Mouse (Mus musculus): ENCODE results near the gene Slc25a30.
A peak's percentile ranks its signal among the peaks of the same experiment; 100 is the strongest.
"Not testable (repeated sequence)": the region's sequence is repeated elsewhere in the genome, so short reads cannot be mapped to it uniquely, and the experiment has no call there.

The Slc25a30 gene

GRCm38 (mm10) chr14:75793110-75793509 is 6.3 kb upstream of the Slc25a30 start:
- no peak for DNase-seq (ENCODE audit: low spot score in 2 of 2)

- no peak for DNase-seq (ENCODE audit: low spot score in 2 of 2)
Observed at GRCm38 (mm10) chr14:75791372-75791771, 4.5 kb upstream of the Slc25a30 start.

- peak in 1 of 2 experiments; percentile 17 for DNase-seq (ENCODE audit: low spot score in 2 of 2)
Observed at GRCm38 (mm10) chr14:75790411-75790996, 3.7 kb upstream of the Slc25a30 start.

- DNase-seq (ENCODE audit: low spot score in 2 of 2), result no peak
Observed at GRCm38 (mm10) chr14:75789291-75789690, 2.5 kb upstream of the Slc25a30 start.

DNA sequence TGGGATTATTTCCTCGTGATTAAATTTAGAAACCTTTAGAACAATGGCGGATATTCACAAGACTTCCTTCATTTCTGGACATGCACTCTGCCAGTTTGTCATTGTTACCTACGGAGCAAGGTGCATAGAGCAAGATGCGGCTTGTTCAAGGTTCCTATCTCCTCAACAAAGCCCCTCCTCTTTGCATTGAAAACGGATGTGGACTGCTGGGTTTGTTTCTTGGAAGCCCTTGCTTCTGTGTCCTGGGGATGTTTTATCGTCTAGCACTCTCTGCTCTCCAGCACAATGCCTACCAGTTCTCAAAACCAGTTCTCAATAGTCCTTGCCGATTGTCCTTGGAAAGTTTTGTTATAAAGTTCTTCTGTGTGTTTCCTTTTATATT is 948 bp upstream of the Slc25a30 start:
- no peak for DNase-seq (ENCODE audit: low spot score in 2 of 2)

GRCm38 (mm10) chr14:75786424-75786867 is 391 bp downstream of the Slc25a30 start:
- DNase-seq (ENCODE audit: low spot score in 2 of 2), result no peak

DNA sequence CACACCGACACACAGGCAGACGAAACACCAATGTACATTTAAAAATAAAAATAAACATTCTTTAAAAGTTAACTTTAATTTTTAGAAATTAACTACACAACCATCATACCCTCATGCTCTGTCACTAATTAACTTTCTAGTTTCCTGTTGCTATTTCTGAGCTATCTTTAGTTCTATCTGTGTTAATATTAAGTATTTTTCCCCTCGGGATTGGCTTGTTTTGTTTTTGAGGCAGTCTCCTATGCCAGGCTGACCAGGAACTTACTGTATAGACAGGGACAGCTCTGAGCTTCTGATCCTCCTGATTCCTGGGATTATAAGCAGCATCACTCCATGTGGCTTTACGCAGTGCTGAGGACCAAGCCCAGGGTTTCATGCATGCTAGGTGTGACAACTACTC is 6.9 kb downstream of the Slc25a30 start:
- DNase-seq (ENCODE audit: low spot score in 2 of 2), result no peak

DNA sequence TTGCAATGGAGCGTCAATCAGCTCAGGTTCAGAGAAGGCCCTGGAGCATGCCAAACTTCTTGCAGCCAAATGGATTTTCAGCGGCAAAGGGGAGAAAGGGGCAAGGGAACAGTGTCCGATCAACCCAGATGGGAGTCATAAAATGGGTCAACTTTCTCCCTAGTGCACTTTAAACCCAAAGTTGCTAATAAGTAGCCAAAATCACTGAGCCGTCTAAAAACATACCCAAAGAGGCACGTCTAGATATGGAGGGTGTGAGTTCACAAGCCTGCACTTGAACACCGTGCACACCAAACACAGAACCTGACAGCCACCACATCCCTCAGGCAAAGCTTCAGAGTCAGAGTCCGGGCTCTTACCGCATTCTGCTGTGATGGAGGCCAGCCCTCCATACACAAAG is 10.2 kb downstream of the Slc25a30 start:
- DNase-seq (ENCODE audit: low spot score in 2 of 2), result no peak

DNA sequence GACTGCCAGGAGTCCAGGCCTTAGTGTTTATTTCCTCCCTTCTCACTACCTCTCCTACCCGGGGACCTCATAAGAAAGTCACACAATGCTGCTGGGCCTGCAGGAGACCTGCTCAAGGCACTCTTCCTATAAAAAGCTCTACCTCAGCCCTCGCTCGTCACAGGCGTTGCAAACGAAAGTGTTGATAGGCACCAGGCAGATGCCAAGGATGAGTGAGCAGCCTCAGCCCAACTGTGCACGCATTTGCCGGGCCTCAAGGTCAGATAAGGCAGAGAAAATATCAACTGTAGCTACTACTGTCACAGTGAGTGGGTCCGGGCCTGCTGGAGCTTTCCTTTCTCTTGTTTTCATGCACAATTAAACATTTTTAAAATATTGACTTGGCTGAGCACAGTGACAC is 13.4 kb downstream of the Slc25a30 start:
- no peak for DNase-seq (ENCODE audit: low spot score in 2 of 2)

GRCm38 (mm10) chr14:75772407-75772806 is 14.4 kb downstream of the Slc25a30 start:
- DNase-seq (ENCODE audit: low spot score in 2 of 2), result not testable (repeated sequence)

GRCm38 (mm10) chr14:75771101-75771501 is 15.7 kb downstream of the Slc25a30 start:
- DNase-seq (ENCODE audit: low spot score in 2 of 2), result no peak

- no peak for DNase-seq (ENCODE audit: low spot score in 2 of 2)
Observed at GRCm38 (mm10) chr14:75769334-75769733, 17.5 kb downstream of the Slc25a30 start.

- DNase-seq (ENCODE audit: low spot score in 2 of 2), result no peak
Observed at GRCm38 (mm10) chr14:75768275-75768608, 18.6 kb downstream of the Slc25a30 start.

DNA sequence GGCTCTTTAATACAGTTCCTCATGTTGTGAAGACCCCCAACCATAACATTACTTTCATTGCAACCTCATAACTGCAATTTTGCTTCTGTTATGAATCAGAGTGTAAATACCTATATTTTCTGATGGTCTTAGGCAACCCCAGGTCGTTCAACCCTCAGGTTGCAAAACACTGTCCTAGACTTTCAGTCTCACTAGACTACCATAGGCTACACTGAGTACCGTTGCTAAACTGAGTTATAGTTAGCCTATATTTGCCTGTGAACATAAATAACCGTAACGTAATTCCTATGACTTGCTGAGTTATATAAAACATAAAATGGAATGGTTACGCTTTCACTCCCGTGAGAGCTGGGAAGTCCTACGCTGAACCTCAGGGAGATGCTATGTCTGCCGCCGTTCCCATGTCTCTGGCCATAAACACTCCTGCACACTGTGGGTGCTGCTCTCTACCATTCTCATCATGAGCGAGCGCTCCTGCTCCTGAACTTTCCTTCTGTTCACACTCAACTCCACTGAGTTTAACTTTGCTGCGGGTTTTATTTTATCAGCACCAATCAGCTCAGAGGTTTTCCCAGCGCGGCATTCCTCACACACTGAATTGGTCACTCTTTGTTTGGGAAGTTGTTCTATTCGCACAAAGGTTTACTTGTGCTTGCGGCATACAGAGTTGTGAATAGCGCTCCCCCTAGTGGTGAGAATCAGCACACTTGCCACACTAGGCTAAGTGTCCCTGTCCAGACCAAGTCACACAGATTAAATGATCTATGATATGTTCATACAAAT is 19.2 kb downstream of the Slc25a30 start:
- DNase-seq (ENCODE audit: low spot score in 2 of 2), result peak; percentile 27 to 55

DNA sequence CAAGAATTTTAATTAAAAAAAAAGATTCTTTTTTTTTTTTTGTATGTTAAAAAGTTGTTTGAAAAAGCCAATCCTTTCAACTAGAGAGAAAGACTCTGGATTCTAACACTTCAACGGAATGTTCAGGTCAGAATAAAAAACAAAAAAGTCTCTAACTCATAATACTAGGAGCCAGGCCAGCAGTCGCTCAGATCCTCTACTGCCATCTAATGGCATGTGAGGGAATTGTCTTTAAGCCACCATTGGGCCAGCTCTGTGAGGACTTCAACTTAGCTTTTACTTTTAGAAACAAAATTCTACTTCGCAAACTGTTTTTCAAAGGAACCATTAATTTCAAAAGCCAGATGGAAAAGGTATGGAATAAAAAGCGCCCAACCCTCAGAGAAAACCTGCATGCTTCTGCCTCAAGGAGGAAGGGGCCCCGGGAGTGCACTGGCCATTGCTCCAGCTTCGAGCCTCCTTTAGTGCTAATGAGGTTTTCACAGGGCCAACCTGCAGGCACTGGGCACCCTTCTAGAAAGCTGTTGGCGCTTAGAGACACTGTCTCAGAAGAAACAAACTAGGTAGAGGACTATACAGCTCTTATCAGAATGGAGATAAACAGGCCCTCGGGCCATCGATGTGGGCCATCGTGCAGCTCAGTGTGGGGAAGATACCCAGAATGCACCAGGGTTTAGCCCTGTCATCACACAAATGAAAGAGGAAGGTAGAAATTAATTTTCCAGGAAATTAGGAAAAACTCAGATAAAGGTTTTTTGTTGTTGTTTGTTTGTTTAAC is 25.6 kb downstream of the Slc25a30 start:
- peak in 1 of 2 experiments; percentile 16 for DNase-seq (ENCODE audit: low spot score in 2 of 2)

DNA sequence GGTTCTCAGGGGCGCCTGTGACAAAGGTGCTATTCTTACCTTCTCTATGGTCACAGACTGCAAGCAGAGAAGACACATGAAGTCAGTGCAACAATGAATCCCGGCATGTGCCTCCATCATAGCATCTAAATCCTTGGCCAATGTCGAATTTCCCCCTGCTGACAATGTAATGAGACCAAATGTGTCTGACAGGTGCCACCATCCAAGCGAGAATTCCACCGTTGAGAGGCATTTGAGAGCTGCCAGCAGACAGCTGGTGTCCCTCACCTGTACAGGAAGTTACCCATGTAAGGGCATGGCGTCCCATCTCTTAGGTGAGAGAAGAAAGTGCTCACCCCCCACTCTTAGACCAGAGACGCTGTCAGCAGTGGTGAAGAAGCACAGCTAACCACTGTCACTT is 28.4 kb downstream of the Slc25a30 start:
- no peak for DNase-seq (ENCODE audit: low spot score in 2 of 2)

DNA sequence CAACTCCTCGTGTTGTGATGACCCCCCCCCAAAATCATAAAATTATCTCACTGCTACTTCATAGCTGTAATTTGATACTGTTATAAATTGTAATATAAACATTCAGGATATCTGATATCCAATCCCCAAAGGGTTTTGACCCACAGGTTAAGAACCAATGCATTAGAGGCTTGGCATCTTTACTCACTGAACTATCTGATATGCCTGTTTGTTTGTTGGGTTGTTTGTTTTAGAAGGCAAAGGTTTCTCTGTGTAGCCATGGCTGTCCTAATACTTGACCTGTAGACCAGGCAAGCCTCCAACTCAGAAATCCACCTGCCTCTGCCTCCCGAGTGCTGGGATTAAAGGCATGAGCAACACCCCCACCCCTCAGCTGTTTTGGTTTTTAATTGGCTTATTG is 29.0 kb downstream of the Slc25a30 start:
- DNase-seq (ENCODE audit: low spot score in 2 of 2), result no peak

GRCm38 (mm10) chr14:75756971-75757370 is 29.9 kb downstream of the Slc25a30 start:
- DNase-seq (ENCODE audit: low spot score in 2 of 2), result no peak

DNA sequence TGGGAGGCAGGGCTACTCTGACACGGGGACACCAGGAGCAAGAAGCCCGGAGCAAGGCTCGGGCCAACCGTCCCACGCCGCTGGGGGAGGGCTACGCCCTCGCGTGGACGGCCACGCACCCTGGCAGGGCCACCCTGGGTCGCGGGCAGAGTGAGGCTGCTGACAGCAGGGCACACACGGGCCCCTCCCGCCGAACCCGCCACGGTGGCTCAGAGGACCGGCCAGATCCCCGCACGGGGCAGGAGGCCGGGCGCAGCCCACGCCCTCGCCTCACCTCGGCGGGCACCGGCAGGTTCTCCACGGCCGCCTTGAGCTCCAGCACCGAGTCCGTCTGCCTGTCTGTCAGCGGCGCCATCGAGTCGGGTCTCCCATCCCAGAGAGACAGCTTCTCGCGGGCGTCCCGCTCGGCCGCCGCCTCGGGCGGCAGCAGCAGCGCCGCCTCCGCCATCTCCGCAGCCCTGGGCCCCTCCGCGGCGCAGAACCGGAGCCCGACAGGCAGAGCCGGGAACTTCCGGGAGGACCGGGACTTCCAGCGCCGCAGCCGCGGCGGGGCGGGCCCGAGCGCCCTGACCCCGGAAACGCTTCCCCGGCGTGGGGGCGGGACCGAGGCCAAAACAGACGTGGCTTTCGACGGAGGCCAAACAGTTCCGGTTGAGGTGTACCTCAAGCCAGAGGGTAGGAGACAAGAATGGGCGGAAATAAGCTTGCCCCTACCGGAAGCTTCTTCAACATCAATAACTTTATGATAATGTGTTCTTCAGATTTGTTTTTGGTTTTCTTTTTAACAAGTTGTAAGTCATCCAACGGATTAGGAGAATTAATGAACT is 32.6 kb downstream of the Slc25a30 start, which contains the start of gene Cog3:
TSS of gene Cog3 (minus strand) at position 527 of the 827 bp plus-strand sequence.
- peak; percentile 97 to 99 for DNase-seq (ENCODE audit: low spot score in 2 of 2)

DNA sequence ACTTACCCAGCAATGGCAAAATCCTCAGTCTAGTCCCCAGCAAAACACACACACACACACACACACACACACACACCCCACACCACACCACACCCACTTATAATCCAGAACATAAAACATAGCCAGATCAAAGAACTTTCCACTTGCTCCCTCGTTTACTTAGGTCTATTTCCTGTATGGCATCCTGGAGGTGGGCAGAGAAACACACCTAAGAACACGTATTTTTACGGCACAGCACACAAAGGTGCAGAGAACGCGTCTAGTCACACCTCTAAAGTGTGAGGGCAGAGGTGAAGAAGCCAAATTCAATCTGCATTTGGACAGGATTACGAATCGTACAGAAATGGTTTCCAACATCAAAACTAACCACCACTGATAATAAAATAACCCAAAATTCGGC is 33.6 kb downstream of the Slc25a30 start:
- no peak for DNase-seq (ENCODE audit: low spot score in 2 of 2)

DNA sequence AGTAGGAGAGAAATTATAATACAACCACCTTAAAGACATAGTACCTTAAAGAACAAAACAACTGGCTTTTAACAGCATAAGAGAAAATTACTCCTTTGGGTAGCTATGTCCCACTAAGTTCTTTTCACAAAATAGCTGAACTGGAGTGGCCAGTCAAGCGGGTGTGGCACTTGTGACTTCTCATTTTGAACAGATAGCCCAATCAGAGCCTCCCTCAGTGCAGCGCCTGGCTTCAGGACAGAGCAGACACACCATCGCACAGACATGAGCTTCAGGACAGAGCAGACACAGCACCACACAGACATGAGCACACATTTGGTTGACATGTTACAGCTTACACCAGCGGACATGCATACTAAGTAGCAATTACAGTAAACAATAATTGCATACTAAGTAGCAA is 35.8 kb downstream of the Slc25a30 start:
- no peak for DNase-seq (ENCODE audit: low spot score in 2 of 2)

GRCm38 (mm10) chr14:75749123-75749522 is 37.7 kb downstream of the Slc25a30 start:
- DNase-seq (ENCODE audit: low spot score in 2 of 2), result no peak
